Mouse (Mus musculus) heart, postnatal 0 days (tissue): ENCODE measurements at regions not wholly inside any gene's neighbourhood (a gene's known extent, or its start where the extent isn't known, plus 50 kb on each side); places are given as distances from the start of the nearest gene placed in this dataset.

Source experiments
- CTCF ChIP-seq: IDR thresholded peaks from 2 replicates; pipeline ENCODE4 v1.5.1; 2016; ENCODE audit warnings: antibody characterized with exemption, control low read depth, low read depth
- EP300 ChIP-seq: IDR thresholded peaks from 2 replicates; pipeline ENCODE4 v1.6.1; 2016; ENCODE audit warnings: antibody characterized with exemption, low read depth

- TF ChIP-seq CTCF, result no peak
- TF ChIP-seq EP300, result no peak
These were observed 131.4 kb upstream of the Krtap11-1 start for GRCm38 (mm10) chr16:89702406-89702805.
